Mouse (Mus musculus) heart, postnatal 14 days (tissue): ENCODE results near the gene Shbg. TPM values are rescaled to one million over a fixed set of nuclear protein-coding genes. Genes with fewer than 3 reads are reported as not detected.

ENCODE experiments used
- DNase-seq, 2 experiments: peaks; one replicate each; pipeline ENCODE4 v3.0.0; 2021 to 2022
- intact Hi-C: fragments of 180-260 bp; cut with DNase I; formaldehyde crosslinking; loops from one replicate; pipeline ENCODE4 v1.15.1; 2025
- long read RNA-seq, 2 experiments: library from polyadenylated mRNA; stranded (forward); transcript quantifications; one replicate each; pipeline ENCODE4 v2.0.0; 2021
- total RNA-seq, 2 experiments: library from RNA; stranded (reverse); gene quantifications; 2 replicates each; pipeline ENCODE4 v1.2.3; 2021

Shbg gene
- not detected for total RNA-seq
- long read RNA-seq, experiment 1: 0 reads
- long read RNA-seq, experiment 2: 0 reads

GRCm38 (mm10) chr11:69617805-69618204 lies at the start of gene Shbg:
TSS of gene Shbg (minus strand) at chr11:69617905.
- no peak for DNase-seq
- intact Hi-C loops: no loop called here

GRCm38 (mm10) chr11:69666665-69667005 lies 48.9 kb upstream of the Shbg start:
- no peak for DNase-seq
- intact Hi-C loops: no loop called here

GRCm38 (mm10) chr11:69665961-69666664 lies 48.4 kb upstream of the Shbg start, which contains the start of gene Cd68:
TSS of gene Cd68 (minus strand) at chr11:69666153.
- intact Hi-C loops: no loop called here

GRCm38 (mm10) chr11:69665457-69665960 lies 47.8 kb upstream of the Shbg start:
- intact Hi-C loops: no loop called here
- no peak for DNase-seq

More at GRCm38 (mm10) chr11:69665961-69666664, 48.4 kb upstream of the Shbg start, which contains the start of gene Cd68:
- DNase-seq: no peak

- intact Hi-C loops: no loop called here
- DNase-seq: no peak
Measured at GRCm38 (mm10) chr11:69664841-69665240, 47.1 kb upstream of the Shbg start.

- intact Hi-C loops: no loop called here
- no peak for DNase-seq
Measured at GRCm38 (mm10) chr11:69663795-69664194, 46.1 kb upstream of the Shbg start.

- DNase-seq: no peak
- intact Hi-C loops: no loop called here
Measured at GRCm38 (mm10) chr11:69662967-69663671, 45.4 kb upstream of the Shbg start.

GRCm38 (mm10) chr11:69662213-69662966 lies 44.7 kb upstream of the Shbg start, which contains the start of gene Mpdu1:
TSS of gene Mpdu1 (minus strand) at chr11:69662642.
- peak; percentile 93 to 95 for DNase-seq

GRCm38 (mm10) chr11:69661221-69661881 lies 43.6 kb upstream of the Shbg start:
- no peak for DNase-seq

More at GRCm38 (mm10) chr11:69662213-69662966, 44.7 kb upstream of the Shbg start, which contains the start of gene Mpdu1:
- intact Hi-C loops: no loop called here

GRCm38 (mm10) chr11:69657462-69657881 lies 39.8 kb upstream of the Shbg start:
- intact Hi-C loops: no loop called here
- no peak for DNase-seq

More at GRCm38 (mm10) chr11:69661221-69661881, 43.6 kb upstream of the Shbg start:
- intact Hi-C loops: no loop called here

GRCm38 (mm10) chr11:69656617-69657461 lies 39.1 kb upstream of the Shbg start:
- peak in 1 of 2 experiments; percentile 56 for DNase-seq
- intact Hi-C loops: no loop called here

- intact Hi-C loops: no loop called here
- no peak for DNase-seq
Measured at GRCm38 (mm10) chr11:69656065-69656455, 38.4 kb upstream of the Shbg start.

GRCm38 (mm10) chr11:69655264-69656064 lies 37.8 kb upstream of the Shbg start, which contains the start of gene Sox15:
TSS of gene Sox15 (plus strand) at chr11:69655314.
- intact Hi-C loops: loop anchor here (1.0 to 2.0 kb wide), 2 partner anchors 25 to 100 kb away; no protein-coding TSS in a partner anchor
- DNase-seq: peak; percentile 70 to 80

GRCm38 (mm10) chr11:69654760-69655159 lies 37.1 kb upstream of the Shbg start:
- no peak for DNase-seq
- intact Hi-C loops: loop anchor here (1.0 to 2.0 kb wide), 2 partner anchors 24 to 101 kb away; no protein-coding TSS in a partner anchor

- DNase-seq: no peak
- intact Hi-C loops: loop anchor here (2.0 kb wide), 1 partner anchor 17 kb away; no protein-coding TSS in a partner anchor
Measured at GRCm38 (mm10) chr11:69653399-69653798, 35.7 kb upstream of the Shbg start.

- DNase-seq: no peak
- intact Hi-C loops: no loop called here
Measured at GRCm38 (mm10) chr11:69645860-69646259, 28.2 kb upstream of the Shbg start.

- intact Hi-C loops: no loop called here
- no peak for DNase-seq
Measured at GRCm38 (mm10) chr11:69635471-69635870, 17.8 kb upstream of the Shbg start.
